Mouse (Mus musculus) urinary bladder, postnatal 14 days (tissue): ENCODE results near the gene Elmod1.

Experiments used
- DNase-seq: peaks from one replicate; pipeline ENCODE4 v3.0.0; 2021; ENCODE audit warnings: low spot score

The Elmod1 gene

DNA sequence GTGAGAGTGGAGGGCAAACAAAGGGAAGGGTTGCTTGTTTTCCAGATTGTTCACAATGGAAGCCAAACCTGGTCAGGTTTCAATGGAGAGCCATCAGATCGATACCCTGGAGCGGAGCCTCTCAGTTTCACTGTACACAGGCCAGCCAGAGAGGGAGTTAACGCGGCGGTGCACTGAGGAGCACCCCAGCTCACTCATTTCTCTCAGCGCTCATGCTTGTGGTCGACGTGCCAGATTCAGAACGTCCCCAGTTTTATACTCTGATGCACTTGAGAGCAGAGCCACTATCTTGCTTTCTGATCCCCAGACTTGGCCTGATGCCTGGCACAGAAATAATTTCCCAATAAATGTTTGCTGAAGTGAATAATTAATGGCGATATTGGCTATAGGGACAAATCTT lies 68.3 kb downstream of the Elmod1 start:
- no peak for DNase-seq

- DNase-seq = no peak
Measured at GRCm38 (mm10) chr9:53905418-53905817, 69.7 kb downstream of the Elmod1 start.

GRCm38 (mm10) chr9:53903215-53903842 lies 71.8 kb downstream of the Elmod1 start:
- DNase-seq = no peak

- no peak for DNase-seq
Measured at GRCm38 (mm10) chr9:53899836-53900235, 75.3 kb downstream of the Elmod1 start.

DNA sequence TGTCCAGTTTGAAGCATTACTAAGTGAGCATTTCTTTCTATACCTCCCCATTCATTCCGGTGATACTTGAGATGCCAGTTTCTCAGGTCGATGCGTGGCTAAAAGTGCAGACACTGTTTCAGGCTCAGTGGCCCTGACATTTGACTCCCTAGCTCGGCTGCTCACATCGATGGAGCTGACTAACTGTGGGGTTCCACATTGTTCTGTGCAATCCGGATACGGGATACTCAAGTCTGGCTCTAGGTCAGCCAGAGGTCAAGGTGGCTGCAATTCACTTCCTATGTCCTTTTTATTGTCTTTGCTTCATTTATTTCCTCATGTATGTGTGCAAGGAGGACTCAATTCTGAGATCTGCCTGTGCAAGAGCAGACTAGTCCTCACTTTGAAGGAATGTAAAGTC lies 79.3 kb downstream of the Elmod1 start:
- DNase-seq = no peak

DNA sequence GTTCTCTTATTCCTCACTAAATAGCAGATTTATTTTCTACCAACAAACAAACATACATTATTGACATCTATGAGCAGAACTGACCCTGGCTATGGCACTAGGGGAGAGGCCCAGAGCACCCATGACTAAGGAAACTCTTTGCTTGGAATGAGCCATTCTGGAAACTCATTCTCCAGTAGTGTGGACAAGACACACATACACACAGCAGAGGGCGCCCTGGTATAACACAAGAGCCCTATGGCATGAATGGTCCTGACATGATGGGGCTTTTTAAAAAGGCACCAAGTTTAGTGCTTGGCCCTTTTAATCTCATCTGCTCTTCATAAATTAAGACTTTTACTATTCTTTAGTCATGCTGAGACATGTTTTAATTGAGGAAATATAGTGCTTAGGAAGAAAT lies 85.0 kb downstream of the Elmod1 start:
- DNase-seq = peak; percentile 29

GRCm38 (mm10) chr9:53883588-53884280 lies 91.4 kb downstream of the Elmod1 start:
- no peak for DNase-seq

- no peak for DNase-seq
Measured at GRCm38 (mm10) chr9:53877423-53877822, 97.7 kb downstream of the Elmod1 start.

- no peak for DNase-seq
Measured at GRCm38 (mm10) chr9:53873239-53873638, 101.9 kb downstream of the Elmod1 start.
